Mouse (Mus musculus) megakaryocyte, adult 5-6 weeks (primary cell): Measurements from ENCODE around the gene Trap1a. TPM values are rescaled to one million over a fixed set of nuclear protein-coding genes. Genes with fewer than 3 reads are reported as not detected.
A peak's percentile ranks its signal among the peaks of the same experiment; 100 is the strongest.
"Not testable (repeated sequence)": the region's sequence is repeated elsewhere in the genome, so short reads cannot be mapped to it uniquely, and the experiment has no call there.

Experiments used
- ATAC-seq: 2 replicates; pipeline ENCODE4 v1.8.0; 2016; ENCODE audit warnings: mild to moderate bottlenecking, inconsistent platforms; ENCODE audit not compliant: poor library complexity, severe bottlenecking
- total RNA-seq, 2 experiments: library from RNA; stranded (forward) in 1 of 2; stranded (reverse) in 1 of 2; fragments of 153-499, 151-499 nt in 1 of 2; fragments of 221-1000, 200-1000 nt in 1 of 2; gene quantifications; 2 replicates each; pipeline versions ENCODE4 v1.2.3 to v1.2.4; 2015 to 2017

Gene Trap1a
- total RNA-seq (2015) (not detected in 2 replicates), total RNA-seq (2017) (not detected in 2 replicates)

DNA sequence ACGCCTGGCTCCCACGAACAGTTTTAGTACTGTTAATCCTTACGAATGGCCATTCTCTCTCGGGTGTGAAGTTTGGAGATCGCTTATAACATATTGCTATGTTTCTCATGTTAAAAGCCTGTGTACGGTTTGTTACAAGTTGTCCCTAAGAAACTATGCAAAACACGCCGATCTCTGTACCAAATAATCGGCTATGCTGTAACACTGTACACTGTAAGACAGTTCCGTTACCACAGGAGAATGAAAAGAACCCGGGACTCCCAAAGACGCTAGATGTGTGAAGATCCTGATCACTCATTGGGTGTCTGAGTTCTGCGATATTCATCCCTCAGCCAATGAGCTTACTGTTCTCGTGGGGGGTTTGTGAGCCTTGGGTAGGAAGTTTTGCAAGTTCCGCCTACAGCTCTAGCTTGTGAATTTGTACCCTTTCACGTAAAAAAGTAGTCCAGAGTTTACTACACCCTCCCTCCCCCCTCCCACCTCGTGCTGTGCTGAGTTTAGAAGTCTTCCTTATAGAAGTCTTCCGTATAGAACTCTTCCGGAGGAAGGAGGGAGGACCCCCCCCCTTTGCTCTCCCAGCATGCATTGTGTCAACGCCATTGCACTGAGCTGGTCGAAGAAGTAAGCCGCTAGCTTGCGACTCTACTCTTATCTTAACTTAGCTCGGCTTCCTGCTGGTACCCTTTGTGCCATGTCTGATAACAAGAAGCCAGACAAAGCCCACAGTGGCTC, at the start of gene Trap1a:
Gene Trap1a (plus strand): TSS at position 421 of the 732 bp plus-strand sequence.
- ATAC-seq, result no peak

DNA sequence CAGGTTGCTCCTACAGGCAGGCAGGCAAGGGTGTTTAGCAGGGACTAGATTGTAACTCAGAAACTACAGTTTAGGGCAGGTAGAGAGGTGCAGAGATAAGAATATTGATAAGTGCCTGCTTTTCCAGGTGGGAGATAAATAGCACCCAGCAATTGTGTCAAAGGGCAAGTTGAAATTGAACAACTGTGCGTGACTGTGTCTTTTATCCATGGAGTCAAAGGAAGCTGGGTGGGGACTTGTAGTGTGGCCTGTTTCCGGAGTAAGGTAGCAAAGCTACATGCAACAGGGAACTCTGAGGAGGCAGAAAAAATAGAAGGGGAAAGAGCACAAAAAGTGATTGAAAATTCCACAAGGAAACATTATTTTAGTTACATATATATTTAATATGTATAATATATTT, 40.4 kb upstream of the Trap1a start:
- ATAC-seq, result no peak

DNA sequence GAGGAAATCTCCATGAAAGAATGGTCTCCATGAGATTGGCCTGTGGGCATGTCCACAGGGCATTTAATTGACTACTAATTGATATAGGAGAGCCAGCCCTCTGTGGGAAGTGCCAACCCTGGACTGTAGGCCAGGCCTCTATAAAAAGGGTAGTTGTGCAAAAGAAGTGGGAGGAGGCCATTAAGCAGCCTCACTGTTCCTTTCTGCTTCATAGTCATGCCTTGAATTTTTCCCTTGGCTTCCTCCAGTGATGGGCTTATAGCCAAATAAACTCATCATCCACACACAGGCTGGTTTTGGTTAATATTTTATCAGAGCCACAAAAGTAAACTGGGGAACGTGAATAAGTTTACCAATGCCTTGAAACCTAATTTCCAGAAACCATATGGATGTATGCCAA, 38.2 kb upstream of the Trap1a start:
- ATAC-seq, result no peak

DNA sequence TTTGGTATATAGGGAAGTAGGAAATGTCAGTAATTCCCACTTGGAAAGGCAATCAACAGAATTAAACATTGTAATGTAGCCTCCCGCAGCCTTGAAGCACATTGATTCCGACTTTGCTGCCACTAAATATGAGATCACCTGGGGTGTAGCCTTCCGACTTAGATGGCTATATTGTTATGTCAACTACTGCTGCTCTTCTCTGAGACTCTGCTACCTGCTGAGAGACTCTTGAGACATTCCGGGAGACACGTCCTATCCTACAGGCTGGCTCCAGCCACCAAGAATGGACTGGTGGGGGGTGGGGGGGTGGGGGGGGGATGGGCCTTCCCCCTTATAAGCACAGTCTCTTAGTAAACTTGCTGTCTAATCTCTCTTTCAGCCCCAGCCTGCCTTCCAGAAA, 16.1 kb upstream of the Trap1a start:
- ATAC-seq, result not testable (repeated sequence)

DNA sequence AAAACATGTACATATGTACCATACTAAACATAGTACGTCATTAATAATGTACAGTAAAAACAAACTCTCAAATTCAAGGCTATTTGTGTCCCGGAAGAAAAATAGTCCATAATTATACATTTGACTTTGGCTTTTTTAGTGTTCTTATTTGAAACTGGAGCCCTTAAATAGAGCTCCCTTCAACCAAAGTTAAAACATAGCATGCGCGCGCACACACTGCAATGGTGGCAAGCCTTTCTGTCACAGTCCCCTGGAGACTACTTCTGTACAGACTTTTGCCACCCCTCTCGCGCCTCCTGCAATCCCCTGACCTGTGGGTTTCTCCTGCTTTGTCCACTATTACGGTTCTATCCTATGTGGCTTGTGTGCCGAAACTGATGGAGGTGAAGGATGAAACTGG, 900 bp upstream of the Trap1a start:
- no peak for ATAC-seq

DNA sequence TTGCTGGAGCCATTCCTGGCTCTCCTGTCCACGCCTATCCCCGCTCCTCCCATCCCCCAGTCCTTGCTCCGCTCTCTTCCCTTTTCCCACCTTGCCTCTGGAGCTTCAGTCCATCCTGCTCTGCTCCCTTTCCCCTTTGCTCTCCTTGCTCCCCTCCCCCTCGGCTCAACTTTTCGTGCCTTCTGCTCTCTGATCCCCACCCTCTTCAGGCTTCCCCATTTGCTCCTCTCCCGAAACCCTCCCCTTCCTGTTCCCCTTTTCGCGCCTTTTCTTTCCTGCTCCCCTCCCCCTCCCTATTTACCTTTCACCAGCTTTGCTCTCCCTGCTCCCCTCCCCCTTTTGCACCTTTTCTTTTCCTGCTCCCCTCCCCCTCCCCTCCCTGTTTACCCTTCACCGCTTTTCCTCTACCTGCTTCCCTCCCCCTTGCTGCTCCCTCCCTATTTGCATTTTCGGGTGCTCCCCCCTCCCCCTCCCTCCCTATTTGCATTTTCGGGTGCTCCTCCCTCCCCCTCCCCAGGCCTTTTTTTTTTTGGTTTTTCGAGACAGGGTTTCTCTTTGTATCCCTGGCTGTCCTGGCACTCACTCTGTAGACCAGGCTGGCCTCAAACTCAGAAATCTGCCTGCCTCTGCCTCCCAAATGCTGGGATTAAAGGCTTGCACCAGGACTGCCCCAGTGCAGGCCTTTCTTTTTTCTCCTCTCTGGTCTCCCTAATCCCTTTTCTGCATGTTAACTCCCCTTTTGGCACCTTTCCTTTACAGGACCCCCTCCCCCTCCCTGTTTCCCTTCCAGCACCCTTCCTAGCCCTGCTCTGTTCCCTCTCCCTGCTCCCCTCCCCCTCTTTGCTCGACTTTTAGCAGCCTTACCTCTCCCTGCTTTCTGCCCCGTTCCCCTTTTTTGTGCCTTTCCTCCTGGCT, 1.3 kb downstream of the Trap1a start:
- peak; percentile 72 for ATAC-seq

DNA sequence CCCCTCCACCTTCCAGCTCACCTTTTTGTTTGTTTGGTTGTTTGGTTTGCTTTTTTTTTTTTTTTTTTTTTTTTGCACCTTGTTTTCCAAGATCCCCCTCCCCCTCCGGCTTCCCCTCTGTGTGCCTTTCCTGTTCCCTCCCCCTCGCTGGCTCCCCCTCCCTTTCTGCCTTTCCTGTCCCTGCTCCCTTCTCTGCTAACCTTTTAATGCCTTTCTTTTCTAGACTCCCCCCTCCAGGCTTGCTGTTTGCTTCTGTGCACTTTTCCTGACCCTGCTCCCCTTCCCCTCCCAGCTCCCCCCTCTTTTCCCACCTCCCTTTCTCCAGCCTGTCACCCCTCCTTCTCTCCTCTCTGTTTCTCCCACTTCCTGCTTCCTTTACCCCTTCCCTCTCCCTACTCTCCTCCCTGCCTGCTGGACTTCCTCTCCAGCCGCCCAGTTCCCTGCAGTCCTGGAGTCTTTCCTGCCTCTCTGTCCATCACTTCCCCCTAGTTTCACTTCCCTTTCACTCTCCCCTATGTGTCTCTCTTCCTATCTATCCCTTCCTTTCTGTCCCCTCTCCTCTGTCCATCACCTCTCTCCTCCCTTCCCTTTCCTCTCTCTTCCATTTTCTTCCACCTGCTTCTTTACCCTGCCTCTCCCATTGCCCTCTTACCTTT, 2.1 kb downstream of the Trap1a start:
- ATAC-seq, result peak; percentile 45; the same call in 1 of the 2 replicates

DNA sequence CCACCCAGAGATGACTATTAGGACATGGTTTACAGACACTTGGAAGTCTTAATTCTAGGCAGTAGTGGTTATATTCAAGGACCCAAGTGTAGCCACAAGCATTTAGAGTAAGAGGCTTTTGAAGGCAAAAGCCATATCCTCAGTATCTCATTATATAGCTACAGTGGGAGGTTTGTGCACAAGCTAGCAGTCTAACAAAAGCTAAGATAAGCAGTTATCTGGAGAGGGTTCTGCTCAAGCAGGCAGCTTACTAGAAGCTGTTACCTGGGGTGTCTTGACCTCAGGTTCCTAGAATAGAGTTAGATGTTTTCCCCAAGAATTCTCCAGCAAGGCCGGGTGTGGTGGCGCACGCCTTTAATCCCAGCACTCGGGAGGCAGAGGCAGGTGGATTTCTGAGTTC, 6.1 kb downstream of the Trap1a start:
- no peak for ATAC-seq

DNA sequence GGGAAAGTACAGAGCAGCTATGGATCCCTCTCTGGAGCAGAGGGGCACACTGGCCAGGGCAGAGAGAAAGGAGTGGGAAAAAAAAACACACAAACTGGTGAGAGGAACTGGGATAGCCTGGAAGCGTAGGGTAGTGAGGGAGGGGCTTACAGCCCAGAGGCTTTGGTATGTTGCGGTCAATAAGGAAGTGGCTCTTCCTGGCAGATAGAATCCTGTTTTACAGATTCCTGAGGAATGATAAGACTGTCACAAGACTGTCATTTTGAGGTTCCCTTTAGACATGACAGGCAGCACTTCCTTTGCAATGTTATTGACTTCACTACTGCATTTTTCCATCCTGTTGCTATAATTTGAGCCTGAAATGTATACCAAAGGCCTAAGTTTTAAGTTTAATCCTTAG, 7.7 kb downstream of the Trap1a start:
- no peak for ATAC-seq

DNA sequence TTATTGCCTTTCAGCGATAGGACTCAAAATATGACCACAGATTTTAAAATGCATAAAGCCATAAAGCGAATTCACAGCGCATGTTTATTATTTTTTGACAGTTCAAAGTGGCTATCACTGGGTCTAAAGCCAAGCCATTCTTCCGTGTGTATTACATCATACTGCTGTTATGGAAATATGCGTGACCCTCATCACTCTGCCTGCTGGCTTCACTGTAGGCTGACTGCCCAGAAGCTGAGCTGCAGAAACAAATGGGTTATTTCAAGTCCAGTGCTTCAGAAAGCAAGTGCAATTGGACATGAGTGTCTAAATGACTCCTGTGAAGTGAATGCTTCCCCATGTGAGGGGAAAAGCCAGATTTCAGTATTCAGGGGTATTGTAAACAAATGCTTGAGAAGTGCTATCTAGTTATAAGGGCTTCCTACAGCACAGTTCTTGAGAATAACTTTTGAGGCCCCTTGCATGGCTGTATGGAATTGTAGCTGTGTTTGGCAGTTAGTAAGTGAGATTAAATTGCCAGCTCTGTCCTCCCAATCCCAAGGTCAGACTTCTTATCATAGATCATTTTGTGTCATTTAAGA, 18.8 kb downstream of the Trap1a start:
- no peak for ATAC-seq

DNA sequence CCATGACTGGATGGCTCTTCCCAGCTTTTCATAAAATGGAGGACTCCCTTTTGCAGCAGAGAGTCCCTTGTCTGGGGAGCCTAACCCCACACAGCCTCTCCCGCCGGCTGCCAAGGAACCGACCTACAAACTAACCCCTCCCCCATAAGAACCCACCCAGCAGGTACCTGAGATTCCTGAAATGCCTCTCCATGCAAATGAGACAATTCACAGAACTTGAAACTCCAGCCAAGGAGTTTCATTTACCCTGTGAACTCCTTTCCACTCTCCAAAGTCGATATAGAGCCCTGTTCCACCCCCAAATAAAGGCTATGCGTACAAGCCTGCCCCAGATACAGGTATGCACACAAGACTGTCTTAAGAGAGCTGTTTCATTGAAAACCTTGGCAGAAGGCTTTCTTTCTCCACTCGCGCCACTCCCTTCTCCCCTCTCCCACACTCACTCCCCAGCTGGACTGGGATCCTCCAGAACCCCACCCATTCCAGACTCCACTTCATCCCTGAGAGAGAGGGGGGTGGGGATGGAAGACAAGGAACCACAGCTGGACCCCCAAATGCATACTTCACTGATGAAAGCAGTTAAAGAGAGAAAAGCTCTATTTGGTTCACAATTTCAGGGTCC, 24.3 kb downstream of the Trap1a start:
- ATAC-seq, result no peak

DNA sequence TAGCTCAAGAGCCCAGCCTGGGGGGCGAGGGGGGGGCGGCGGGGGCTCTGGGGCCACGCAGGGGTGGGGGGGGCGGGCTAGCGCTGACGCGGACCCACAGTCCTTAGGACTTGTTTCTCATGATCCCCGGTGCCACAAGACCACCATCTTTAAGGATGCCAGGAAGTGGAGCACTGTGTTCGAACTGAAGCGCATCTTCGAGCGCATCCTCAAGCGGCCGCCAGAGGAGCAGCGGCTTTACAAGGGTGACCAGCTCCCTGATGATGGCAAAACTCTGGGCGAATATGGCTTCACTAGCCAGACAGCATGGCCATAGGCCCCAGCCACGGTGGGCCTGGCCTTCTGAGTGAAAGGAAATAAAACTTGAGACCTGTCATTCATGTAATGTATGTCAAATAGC, 24.9 kb downstream of the Trap1a start:
- no peak for ATAC-seq

DNA sequence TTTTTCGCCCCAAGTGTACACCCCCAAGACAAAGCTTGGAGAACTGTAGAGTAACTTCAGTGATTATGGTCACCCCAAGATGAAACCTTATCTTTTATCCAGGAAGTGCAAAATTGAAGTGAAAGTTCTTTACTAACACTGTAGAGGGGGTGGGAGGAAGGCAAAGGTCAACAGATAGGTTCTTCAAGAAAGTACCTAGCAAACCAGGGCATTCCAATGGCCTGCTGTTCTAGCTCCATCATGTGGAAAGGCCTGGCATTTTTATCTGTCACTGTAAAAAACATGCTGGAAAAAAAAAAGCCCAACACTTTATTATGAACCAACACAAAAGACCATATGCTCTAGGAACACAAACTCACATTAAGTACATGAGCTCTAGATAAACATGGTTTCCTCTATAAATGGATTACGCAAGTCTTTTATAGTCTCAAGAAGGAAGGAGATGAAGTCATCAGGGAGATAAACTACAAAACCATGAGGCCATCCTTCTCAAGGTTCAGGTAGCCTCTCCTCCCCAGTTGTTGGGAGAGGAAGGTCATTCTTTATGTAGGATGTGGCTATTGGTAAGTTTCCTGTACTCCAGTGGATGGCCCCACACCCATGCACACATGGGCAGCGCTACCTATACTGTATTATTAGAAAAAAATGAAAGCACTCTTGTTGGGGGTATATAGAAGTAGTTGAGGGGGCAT, 33.5 kb downstream of the Trap1a start:
- ATAC-seq, result no peak

DNA sequence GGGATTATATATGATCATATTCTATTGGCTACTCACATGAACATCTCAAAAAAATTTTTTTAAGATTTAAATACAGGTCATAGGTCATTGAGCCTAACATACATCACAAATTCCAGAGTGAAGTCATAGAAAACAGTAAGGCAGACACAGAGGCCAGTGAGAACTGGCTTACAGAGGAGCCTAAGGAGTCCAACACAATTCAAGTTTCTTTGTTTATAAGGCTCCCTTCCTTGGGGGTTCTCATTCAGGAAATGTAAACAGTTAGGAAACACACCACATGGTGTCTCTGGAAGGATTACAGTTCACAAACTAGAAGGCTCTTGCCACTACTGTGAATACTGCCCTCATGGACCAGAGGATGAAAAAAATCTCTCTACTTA, 34.0 kb downstream of the Trap1a start:
- ATAC-seq, result no peak

DNA sequence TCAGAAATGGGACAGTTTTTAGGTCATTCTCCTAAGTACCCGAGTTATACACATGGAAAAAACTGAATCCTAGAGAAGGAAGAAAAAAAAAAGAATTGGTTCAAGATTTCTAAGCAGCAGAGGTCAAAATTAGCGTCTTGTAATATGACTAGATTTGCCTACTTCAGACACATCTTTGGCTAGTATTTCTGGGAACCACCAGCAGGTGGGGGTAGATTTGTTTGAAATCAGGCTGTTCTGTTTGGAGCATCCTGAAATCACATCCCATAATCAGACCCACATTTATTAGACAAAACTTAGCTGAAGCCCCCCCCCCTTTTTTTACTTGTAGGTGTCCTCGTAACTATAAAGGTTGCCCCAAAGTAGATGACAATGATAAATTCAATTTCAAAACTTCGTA, 35.6 kb downstream of the Trap1a start:
- no peak for ATAC-seq

DNA sequence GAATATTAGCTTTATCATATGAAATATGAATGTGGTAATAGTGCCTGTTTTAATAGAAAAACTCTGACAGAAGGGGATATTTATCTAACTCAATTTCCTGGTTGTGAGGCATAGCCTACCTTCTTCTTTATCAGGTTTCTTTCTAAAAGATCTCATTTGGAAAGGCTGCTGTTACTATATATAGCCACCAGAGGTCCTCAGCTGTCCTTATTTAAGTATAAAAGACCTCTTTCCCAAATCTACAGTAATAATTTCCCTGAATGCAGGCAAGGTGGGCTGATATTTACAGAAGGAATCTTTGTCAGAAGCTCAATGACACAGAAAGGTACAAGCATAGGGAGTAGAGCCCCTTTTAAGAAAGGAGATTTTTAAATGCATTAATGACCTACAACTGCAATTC, 39.2 kb downstream of the Trap1a start:
- no peak for ATAC-seq
